Mouse (Mus musculus): ENCODE results near the gene Pygo2. TPM values are rescaled to one million over a fixed set of nuclear protein-coding genes. Genes with fewer than 3 reads are reported as not detected.

Pygo2 gene
- 11.0 and 12.0 TPM in 2 replicates for polyA plus RNA-seq (2015; fragmentation: Nextera tagmentation; extraction: Ambion mirVana)

DNA sequence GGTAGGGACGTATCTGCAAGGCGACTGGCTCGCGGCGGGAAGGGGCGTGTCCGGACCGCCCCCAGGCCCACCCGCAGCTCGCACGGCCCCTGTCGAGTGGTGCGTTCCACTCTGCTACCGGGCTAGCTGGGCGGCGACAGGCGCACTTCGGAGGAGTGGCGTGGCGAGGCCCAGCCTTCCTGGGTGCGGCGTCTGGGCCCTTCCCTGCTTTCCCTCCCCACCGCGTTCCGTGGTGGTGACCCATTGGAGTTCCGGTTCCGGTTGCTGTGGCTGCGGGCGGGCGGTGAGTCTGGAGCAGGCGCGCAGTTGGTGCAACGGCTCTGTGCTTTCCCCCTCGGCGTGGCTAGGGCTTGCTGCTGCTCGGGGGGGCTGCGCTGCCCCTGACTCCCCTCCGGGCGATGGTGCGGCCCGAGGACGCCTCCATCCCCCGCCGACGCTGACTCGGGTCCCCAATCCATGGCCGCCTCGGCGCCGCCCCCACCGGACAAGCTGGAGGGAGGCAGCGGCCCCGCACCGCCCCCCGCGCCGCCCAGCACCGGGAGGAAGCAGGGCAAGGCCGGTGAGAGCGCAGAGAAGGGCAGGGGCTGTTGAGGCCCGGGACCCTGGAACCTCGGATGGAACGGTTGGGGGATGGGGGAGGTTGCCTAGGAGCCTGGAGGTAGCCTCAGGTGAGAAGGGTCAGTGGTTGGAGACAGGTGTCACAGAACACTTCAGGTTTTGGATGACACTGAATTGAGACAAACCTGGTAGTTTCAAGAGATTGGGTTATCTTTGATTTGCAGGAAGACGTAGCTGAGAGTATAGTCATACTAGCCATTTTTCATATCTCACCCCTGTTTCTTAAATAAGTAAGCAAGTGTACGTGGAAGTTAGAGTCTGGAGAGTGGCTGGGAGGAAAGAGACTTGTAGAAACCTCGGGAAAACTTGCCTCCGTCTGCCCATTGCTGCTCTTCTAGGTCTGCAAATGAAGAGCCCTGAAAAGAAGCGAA, at the start of gene Pygo2:
TSS of gene Pygo2 (plus strand) at position 44 of the 989 bp plus-strand sequence.
- DNase-seq (peak; percentile 93), ATAC-seq (ENCODE audit: low read depth) (peak; percentile 97)
- peak within 1 kb of the TSS; percentile 96 for H3K4me2 ChIP-seq
- peak within 1 kb of the TSS; percentile 88 for H3K27ac ChIP-seq
- peak within 1 kb of the TSS; percentile 95 for H3K9ac ChIP-seq
- peaks cover 60% of the 10 kb centered on the region for H3K36me3 ChIP-seq
- H3K4me3 ChIP-seq (replicated peaks) = peak within 1 kb of the TSS; percentile 96
- peaks cover 64% of the 10 kb centered on the region for H3K4me1 ChIP-seq (replicated peaks)
- no peaks in the 10 kb centered on the region for H3K9me3 ChIP-seq (replicated peaks)
- H3K27me3 ChIP-seq = no peaks in the 10 kb centered on the region
- WGBS (ENCODE audit: insufficient replicate concordance) = 2% methylated on average over 68 of the region's 68 CpGs

DNA sequence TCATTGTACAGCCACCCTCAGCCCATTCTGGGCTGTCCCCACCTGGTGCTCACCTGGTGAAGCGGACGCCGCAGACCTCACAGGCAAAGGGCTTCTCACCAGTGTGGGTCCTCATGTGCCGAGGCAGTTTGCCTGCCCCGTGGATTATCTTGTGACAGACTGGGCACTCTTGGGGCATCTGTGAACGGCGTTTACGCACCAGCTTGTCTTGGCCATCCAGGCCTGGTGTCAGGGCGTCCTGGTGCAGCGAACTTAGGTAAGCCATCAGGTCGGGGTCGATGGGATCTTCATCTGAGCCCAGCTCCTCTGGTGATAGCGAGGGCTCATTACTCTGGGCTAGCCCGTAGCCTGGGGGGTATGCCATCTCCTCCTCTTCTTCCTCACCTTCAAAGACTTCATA, 49.7 kb upstream of the Pygo2 start:
- H3K9me3 ChIP-seq (replicated peaks) = no peaks in the 10 kb centered on the region
- ATAC-seq (ENCODE audit: low read depth) = no peak
- no peak overlapping the region for H3K9ac ChIP-seq
- 89% methylated on average over 14 of the region's 14 CpGs for WGBS (ENCODE audit: insufficient replicate concordance)
- H3K27ac ChIP-seq = no peak overlapping the region
- H3K4me1 ChIP-seq (replicated peaks) = peaks cover 24% of the 10 kb centered on the region
- no peaks in the 10 kb centered on the region for H3K27me3 ChIP-seq
- H3K36me3 ChIP-seq = peaks cover 20% of the 10 kb centered on the region
- no peak overlapping the region for H3K4me3 ChIP-seq (replicated peaks)
- no peak overlapping the region for H3K4me2 ChIP-seq
- DNase-seq = no peak

DNA sequence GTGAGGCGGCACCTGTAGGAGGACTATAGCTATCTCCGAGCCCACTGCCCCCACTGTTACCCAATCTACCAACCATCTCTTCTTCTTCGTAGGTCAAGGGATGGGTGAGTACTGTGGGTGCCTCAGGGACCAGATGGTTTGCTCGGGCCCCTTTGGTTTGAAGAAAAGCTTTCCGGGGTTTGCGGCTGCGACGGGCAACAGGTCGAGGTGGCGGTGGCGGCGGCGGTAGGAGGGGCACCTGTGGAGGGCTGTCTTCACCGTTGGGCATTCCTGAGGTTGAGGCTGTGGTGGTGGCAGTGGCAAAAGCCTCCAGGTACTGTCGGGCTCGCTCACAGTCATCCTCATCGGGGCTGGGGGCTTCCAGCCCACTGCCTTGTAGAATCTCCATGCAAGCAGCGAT, 49.3 kb upstream of the Pygo2 start:
- H3K4me2 ChIP-seq = no peak overlapping the region
- H3K9me3 ChIP-seq (replicated peaks) = no peaks in the 10 kb centered on the region
- no peak overlapping the region for H3K9ac ChIP-seq
- H3K27me3 ChIP-seq = no peaks in the 10 kb centered on the region
- ATAC-seq (ENCODE audit: low read depth) = no peak
- H3K4me3 ChIP-seq (replicated peaks) = no peak overlapping the region
- DNase-seq = no peak
- WGBS (ENCODE audit: insufficient replicate concordance) = 83% methylated on average over 18 of the region's 18 CpGs
- H3K4me1 ChIP-seq (replicated peaks) = peaks cover 28% of the 10 kb centered on the region
- peaks cover 20% of the 10 kb centered on the region for H3K36me3 ChIP-seq
- no peak overlapping the region for H3K27ac ChIP-seq

DNA sequence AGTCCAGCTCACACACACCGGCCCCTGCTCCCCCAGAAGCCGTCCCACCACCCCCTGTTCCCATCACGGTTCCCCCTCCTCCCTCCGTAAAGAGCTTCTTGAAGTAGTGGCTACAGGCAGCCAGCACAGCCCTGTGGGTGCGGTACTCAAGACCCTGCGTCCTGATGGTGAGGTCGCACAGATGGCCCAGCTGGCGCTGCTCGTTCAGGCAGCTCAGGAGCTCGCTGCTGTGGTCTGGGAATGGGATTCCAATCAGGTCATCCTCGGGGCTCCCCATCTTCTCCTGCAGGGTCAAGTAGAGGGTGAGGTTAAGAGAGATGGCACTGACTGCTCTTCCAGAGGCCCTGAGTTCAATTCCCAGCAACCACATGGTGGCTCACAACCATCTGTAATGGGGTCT, 48.8 kb upstream of the Pygo2 start:
- peaks cover 30% of the 10 kb centered on the region for H3K4me1 ChIP-seq (replicated peaks)
- 84% methylated on average over 11 of the region's 11 CpGs for WGBS (ENCODE audit: insufficient replicate concordance)
- no peak overlapping the region for H3K9ac ChIP-seq
- no peak overlapping the region for H3K27ac ChIP-seq
- H3K9me3 ChIP-seq (replicated peaks) = no peaks in the 10 kb centered on the region
- ATAC-seq (ENCODE audit: low read depth) (no peak), DNase-seq (no peak)
- peaks cover 20% of the 10 kb centered on the region for H3K36me3 ChIP-seq
- H3K4me3 ChIP-seq (replicated peaks) = no peak overlapping the region
- no peaks in the 10 kb centered on the region for H3K27me3 ChIP-seq
- no peak overlapping the region for H3K4me2 ChIP-seq

DNA sequence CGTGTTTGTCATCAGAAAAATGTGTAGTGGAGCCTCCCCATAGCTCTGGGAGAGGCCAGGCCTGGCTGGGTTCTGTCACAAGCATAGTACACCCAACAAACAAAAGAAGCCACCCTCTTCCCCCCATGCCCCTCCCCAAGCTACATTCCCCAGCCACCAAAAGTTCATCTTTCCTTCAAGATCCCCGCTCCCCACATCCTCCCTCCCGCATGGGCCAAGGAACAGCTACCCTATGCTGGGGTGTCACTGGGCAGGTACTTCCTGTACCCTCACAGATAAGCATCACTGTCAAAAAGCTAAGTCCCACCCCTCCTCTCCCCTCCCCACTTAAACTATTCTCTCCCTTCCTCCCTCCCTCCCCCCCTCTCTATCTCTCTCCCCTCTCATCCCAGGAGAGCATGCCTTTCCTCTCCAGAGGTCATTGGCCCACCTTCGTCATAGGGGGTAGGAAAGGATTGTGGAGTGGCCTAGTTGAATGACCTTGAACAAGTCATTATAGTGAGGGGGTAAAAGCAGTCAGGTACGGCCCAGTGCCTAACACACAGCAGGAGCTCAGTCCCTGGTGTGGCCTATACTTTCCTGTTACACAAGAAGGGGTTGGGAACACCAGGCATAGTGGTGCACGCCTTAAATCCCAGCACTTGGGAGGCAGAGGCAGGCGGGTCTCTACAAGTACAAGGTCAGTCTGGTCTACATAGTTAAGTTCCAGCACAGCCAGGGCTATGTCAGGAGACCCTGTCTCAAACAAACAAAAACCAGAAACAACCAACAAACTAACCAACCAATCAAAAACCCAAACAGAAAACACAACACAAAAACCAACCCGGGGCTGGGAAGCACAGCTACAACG, 47.8 kb upstream of the Pygo2 start:
- Histone ChIP-seq H3K4me3 (replicated peaks) (no peak overlapping the region), H3K27me3 (no peaks in the 10 kb centered on the region), H3K9ac (no peak overlapping the region), H3K4me2 (no peak overlapping the region), H3K4me1 (replicated peaks) (peaks cover 41% of the 10 kb centered on the region), H3K36me3 (peaks cover 20% of the 10 kb centered on the region), H3K27ac (no peak overlapping the region), H3K9me3 (replicated peaks) (no peaks in the 10 kb centered on the region)
- ATAC-seq (ENCODE audit: low read depth) (no peak), DNase-seq (no peak)
- 75% methylated on average over 9 of the region's 9 CpGs for WGBS (ENCODE audit: insufficient replicate concordance)

- Histone ChIP-seq H3K4me3 (replicated peaks) (no peak overlapping the region), H3K9me3 (replicated peaks) (no peaks in the 10 kb centered on the region), H3K4me2 (no peak overlapping the region), H3K4me1 (replicated peaks) (peaks cover 43% of the 10 kb centered on the region), H3K36me3 (peaks cover 20% of the 10 kb centered on the region), H3K9ac (no peak overlapping the region), H3K27ac (no peak overlapping the region), H3K27me3 (no peaks in the 10 kb centered on the region)
- WGBS (ENCODE audit: insufficient replicate concordance) = 84% methylated on average over 5 of the region's 5 CpGs
- no peak for ATAC-seq (ENCODE audit: low read depth)
- DNase-seq = no peak
Measured at GRCm38 (mm10) chr3:89382950-89383349, 47.1 kb upstream of the Pygo2 start.

- Histone ChIP-seq H3K27me3 (no peaks in the 10 kb centered on the region), H3K9me3 (replicated peaks) (no peaks in the 10 kb centered on the region), H3K4me1 (replicated peaks) (peaks cover 43% of the 10 kb centered on the region), H3K36me3 (peaks cover 20% of the 10 kb centered on the region), H3K9ac (no peak overlapping the region), H3K4me3 (replicated peaks) (no peak overlapping the region), H3K27ac (no peak overlapping the region), H3K4me2 (no peak overlapping the region)
- no peak for DNase-seq
- 60% methylated on average over 5 of the region's 5 CpGs for WGBS (ENCODE audit: insufficient replicate concordance)
- ATAC-seq (ENCODE audit: low read depth) = no peak
Measured at GRCm38 (mm10) chr3:89383651-89384255, 46.3 kb upstream of the Pygo2 start.

GRCm38 (mm10) chr3:89384331-89385076, 45.5 kb upstream of the Pygo2 start:
- no peaks in the 10 kb centered on the region for H3K27me3 ChIP-seq
- ATAC-seq (ENCODE audit: low read depth) (no peak), DNase-seq (no peak)
- H3K9ac ChIP-seq = no peak overlapping the region
- H3K9me3 ChIP-seq (replicated peaks) = no peaks in the 10 kb centered on the region
- H3K4me1 ChIP-seq (replicated peaks) = peaks cover 45% of the 10 kb centered on the region
- H3K27ac ChIP-seq = no peak overlapping the region
- 0 out of 2 replicates have a peak overlapping the region, but pooled peaks have one; percentile 11 for H3K4me2 ChIP-seq
- H3K4me3 ChIP-seq (replicated peaks) = no peak overlapping the region
- peaks cover 17% of the 10 kb centered on the region for H3K36me3 ChIP-seq
- WGBS (ENCODE audit: insufficient replicate concordance) = 72% methylated on average over 11 of the region's 12 CpGs

GRCm38 (mm10) chr3:89385451-89385850, 44.6 kb upstream of the Pygo2 start:
- WGBS (ENCODE audit: insufficient replicate concordance) = 15% methylated on average over 11 of the region's 11 CpGs
- no peak for DNase-seq
- 0 out of 2 replicates have a peak overlapping the region, but pooled peaks have one; percentile 5 for H3K4me3 ChIP-seq (replicated peaks)

More at GRCm38 (mm10) chr3:89385451-89385850, 44.6 kb upstream of the Pygo2 start:
- peaks cover 55% of the 10 kb centered on the region for H3K4me1 ChIP-seq (replicated peaks)
- H3K9ac ChIP-seq = no peak overlapping the region
- no peaks in the 10 kb centered on the region for H3K9me3 ChIP-seq (replicated peaks)
- no peak overlapping the region for H3K27ac ChIP-seq
- H3K36me3 ChIP-seq = peaks cover 9% of the 10 kb centered on the region; the same call in 1 of the 2 replicates
- H3K4me2 ChIP-seq = peak overlapping the region; percentile 4; the same call in 1 of the 2 replicates
- H3K27me3 ChIP-seq = no peaks in the 10 kb centered on the region
- no peak for ATAC-seq (ENCODE audit: low read depth)

Measured in liver, embryonic 13.5 days (tissue).